Mouse (Mus musculus): ENCODE measurements around the gene Josd1.

The Josd1 gene

GRCm38 (mm10) chr15:79687646-79688267, at the start of gene Josd1:
Josd1 (minus strand) TSS chr15:79687919.
- peak; percentile 95 to 96 for DNase-seq (ENCODE audit: low spot score in 2 of 2)

GRCm38 (mm10) chr15:79734311-79734710, 46.6 kb upstream of the Josd1 start:
- no peak for DNase-seq (ENCODE audit: low spot score in 2 of 2)

GRCm38 (mm10) chr15:79733640-79734039, 45.9 kb upstream of the Josd1 start:
- no peak for DNase-seq (ENCODE audit: low spot score in 2 of 2)

- no peak for DNase-seq (ENCODE audit: low spot score in 2 of 2)
Observed at GRCm38 (mm10) chr15:79733192-79733591, 45.5 kb upstream of the Josd1 start.

- DNase-seq (ENCODE audit: low spot score in 2 of 2) = no peak
Observed at GRCm38 (mm10) chr15:79731554-79731953, 43.8 kb upstream of the Josd1 start.

- DNase-seq (ENCODE audit: low spot score in 2 of 2) = no peak
Observed at GRCm38 (mm10) chr15:79728731-79729388, 41.1 kb upstream of the Josd1 start.

GRCm38 (mm10) chr15:79728311-79728710, 40.6 kb upstream of the Josd1 start:
- no peak for DNase-seq (ENCODE audit: low spot score in 2 of 2)

GRCm38 (mm10) chr15:79727840-79728239, 40.1 kb upstream of the Josd1 start:
- DNase-seq (ENCODE audit: low spot score in 2 of 2) = peak in 1 of 2 experiments; percentile 57

- peak in 1 of 2 experiments; percentile 66 for DNase-seq (ENCODE audit: low spot score in 2 of 2)
Observed at GRCm38 (mm10) chr15:79725190-79725789, 37.6 kb upstream of the Josd1 start.

- DNase-seq (ENCODE audit: low spot score in 2 of 2) = peak in 1 of 2 experiments; percentile 63
Observed at GRCm38 (mm10) chr15:79723439-79723838, 35.7 kb upstream of the Josd1 start.

GRCm38 (mm10) chr15:79720796-79721195, 33.1 kb upstream of the Josd1 start:
- DNase-seq (ENCODE audit: low spot score in 2 of 2) = no peak

GRCm38 (mm10) chr15:79720267-79720666, 32.5 kb upstream of the Josd1 start:
- DNase-seq (ENCODE audit: low spot score in 2 of 2) = no peak

GRCm38 (mm10) chr15:79716710-79717109, 29.0 kb upstream of the Josd1 start:
- DNase-seq (ENCODE audit: low spot score in 2 of 2) = no peak

- no peak for DNase-seq (ENCODE audit: low spot score in 2 of 2)
Observed at GRCm38 (mm10) chr15:79715646-79716045, 27.9 kb upstream of the Josd1 start.

- peak in 1 of 2 experiments; percentile 51 for DNase-seq (ENCODE audit: low spot score in 2 of 2)
Observed at GRCm38 (mm10) chr15:79708229-79708822, 20.6 kb upstream of the Josd1 start.

GRCm38 (mm10) chr15:79706603-79707214, 19.0 kb upstream of the Josd1 start:
- DNase-seq (ENCODE audit: low spot score in 2 of 2) = no peak

- DNase-seq (ENCODE audit: low spot score in 2 of 2) = no peak
Observed at GRCm38 (mm10) chr15:79697558-79698187, 10.0 kb upstream of the Josd1 start.

GRCm38 (mm10) chr15:79697011-79697410, 9.3 kb upstream of the Josd1 start:
- no peak for DNase-seq (ENCODE audit: low spot score in 2 of 2)

- DNase-seq (ENCODE audit: low spot score in 2 of 2) = no peak
Observed at GRCm38 (mm10) chr15:79696508-79696907, 8.8 kb upstream of the Josd1 start.

GRCm38 (mm10) chr15:79695516-79695915, 7.8 kb upstream of the Josd1 start:
- DNase-seq (ENCODE audit: low spot score in 2 of 2) = no peak

GRCm38 (mm10) chr15:79694512-79694911, 6.8 kb upstream of the Josd1 start:
- DNase-seq (ENCODE audit: low spot score in 2 of 2) = no peak

GRCm38 (mm10) chr15:79693740-79694139, 6.0 kb upstream of the Josd1 start:
- no peak for DNase-seq (ENCODE audit: low spot score in 2 of 2)

Data from right cerebral cortex, postnatal 10 days (tissue).